Mouse (Mus musculus): ENCODE measurements around the gene Neo1.
A peak's percentile ranks its signal among the peaks of the same experiment; 100 is the strongest.

Neo1 gene

DNA sequence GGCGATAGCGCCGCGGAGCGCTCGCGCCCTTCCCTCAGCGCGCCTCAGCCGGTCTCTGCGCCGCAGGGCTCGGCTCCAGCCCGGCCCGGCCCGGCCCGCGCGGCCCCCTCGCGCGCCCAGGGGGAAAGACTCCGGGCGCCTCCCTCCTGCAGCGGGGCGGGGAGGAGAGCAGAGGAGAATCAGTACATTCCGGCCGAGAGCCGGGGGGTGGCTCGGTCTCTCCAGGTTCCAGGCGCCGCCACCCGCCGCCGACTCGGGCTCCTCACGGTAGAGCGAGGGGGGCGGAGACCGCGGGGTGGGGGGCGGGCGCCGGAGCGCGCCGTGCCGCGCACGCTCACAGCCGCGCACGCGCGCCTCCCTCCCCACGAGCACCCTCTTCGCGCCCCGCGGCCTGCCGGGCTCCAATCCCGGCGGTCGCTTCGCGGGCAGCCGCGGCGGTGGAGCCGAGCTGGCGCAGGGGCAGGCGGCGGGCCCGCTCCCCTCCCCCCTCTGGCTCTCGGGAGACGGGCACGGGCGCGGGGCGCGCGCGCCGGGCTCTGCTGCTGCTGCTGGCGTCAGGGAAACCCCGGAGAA lies at the start of gene Neo1:
Gene Neo1 (minus strand): TSS at position 283 of the 573 bp plus-strand sequence.
- DNase-seq (ENCODE audit: low spot score in 2 of 2): peak; percentile 9 to 36

DNA sequence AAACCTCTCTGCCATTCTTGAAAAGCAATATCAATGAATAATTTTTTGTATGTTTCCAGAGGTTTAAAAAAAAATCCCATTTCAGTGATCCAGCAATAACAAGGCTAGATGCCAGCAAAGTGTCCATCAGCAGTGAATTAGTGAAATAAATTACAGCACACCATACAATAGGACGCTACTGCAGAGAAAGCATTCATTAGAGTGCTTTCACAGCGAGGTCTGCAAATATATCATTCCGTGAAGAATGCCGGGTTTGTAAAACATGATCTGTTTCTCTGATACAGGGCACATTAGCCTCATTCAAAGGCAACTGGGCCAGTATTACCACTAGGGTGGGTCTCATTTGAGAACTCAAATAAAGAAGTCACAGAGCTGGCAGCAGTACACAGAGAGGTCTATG lies 39.4 kb upstream of the Neo1 start:
- DNase-seq (ENCODE audit: low spot score in 2 of 2): no peak

DNA sequence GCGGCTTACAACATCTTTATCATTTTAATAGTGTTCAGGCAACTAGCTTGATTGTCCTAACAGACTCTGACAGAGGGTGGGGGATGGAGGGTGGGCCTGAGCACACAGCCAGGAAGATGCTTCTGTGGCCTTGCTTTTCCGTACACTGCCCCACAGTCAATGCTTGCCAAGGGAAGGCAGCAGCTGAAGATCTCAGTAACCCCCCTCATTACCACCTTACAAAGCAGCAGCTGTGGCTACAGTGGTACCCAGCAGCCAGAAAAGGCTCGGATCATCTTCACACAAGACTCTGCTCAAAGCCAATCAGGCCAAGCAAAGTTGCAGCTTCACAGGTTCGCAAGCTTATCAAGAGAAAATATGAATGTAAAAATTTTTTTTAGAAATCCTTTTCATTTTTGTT lies 37.6 kb upstream of the Neo1 start:
- DNase-seq (ENCODE audit: low spot score in 2 of 2): no peak

DNA sequence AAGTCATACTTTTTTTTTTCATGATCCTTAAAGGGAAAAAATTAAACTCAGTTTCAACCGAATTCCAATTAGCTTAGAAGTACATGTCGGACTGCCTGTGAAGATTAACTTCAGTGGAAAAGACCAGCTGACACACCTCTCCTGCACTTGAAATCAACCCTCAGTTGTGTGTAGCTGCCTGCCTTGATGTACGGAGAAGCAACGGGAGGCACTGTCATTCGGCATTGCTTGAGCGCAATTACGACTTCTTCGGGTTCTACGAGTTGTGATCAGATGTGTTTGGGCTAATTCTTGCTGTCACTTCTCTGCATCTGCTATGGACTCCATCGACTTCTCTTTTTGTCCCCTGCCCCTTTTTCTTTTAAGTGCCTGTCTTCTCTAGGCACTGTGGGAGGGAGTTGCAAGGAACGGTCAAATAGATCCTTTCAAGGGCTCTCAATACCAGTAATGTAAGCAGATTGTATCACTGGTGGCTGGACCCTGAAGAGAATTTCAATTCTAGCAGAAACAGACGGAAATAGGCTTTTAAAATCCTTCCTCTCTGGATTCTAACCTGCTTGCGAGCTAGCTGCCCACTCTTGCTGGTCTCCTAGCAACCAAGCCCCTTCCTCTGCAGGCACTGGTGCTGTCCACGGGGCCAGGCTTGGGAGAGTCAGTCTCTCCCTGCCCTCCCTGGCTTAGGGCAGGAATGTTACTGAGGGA lies 36.0 kb upstream of the Neo1 start:
- DNase-seq (ENCODE audit: low spot score in 2 of 2): no peak

DNA sequence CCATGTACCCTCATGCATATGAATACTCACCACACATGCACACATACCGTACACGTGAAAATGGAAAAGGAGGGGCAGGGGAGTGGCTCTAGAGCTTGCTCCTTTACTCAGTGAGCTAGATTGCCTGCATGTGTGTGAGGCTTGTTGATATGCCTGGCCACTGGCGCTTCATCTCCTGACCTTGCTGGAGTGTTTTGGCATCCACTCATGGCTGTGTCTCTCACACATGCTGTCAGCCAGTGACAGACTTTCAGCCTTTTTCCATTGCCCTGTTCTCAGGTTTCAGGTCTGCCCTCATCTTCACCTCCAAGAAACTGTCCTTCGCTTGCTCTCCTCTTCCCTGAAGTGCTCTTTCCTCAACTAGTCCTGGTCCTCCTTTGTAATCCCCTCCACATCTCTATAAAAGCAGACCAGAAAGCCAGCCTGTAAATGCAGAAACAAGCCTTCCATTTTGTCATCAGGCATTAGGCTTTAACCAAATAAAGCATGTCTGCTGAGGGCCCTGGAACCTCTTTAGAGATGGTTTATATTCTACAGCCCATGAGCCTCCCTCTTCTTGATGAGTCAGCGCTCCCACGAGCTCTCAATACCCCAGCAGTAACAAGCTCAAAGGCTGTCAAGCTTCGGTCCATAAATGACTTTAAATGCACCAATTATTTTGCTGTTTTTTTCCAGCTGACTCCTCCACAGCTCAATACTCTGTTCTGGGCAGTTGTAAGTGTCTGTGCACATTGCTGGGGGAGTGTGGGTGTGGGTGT lies 35.2 kb upstream of the Neo1 start:
- no peak for DNase-seq (ENCODE audit: low spot score in 2 of 2)

DNA sequence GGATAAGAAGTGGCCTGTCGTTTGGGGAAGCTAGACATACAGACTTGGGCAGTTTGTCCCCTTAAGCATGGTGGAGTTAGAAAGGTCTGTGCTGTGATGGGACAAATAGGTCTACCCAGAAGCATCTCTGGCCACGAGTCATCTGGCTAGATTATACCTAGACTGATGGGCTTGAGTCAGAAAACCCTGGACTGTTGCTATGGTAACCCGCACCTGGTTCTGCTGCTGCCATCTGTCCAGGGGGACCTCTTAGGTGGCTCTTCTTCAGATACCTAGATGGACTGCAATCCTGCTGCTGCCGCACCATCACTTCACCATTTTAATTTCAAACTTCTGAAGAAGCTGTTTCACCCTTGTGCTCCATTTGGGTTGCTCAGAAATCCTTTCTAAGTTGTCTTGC lies 34.0 kb upstream of the Neo1 start:
- DNase-seq (ENCODE audit: low spot score in 2 of 2): no peak

DNA sequence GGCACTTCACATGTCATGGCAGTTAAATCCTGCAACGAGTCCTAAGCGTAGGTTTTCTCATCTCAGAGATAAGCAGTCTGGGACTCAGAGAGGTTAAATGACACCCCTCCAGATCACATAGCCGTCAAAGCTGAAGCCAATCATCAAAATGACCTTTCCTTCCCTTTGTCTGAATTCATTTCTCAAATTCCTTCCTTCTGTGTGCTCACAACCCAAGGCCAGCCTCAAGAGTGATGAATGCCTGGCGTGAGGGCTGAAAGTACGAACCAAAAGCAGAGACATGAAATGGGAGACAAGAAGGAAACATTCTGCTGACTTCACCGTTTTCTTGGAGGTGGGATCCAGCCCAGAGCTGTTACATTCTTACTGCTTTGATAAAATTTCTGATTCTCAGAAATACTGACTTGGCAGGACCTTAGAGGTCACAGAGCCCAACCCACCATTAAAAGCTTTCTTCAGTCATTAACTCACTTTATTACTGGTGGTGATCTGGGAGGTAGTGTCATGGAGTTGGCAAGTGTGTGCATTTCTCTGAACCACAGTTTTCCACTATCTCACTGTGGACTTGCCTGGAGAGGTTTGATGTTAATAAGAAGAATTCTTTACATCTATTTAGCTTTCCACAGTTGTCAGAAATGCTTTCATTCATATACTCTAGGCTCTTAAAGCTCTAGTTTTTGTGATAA lies 29.5 kb upstream of the Neo1 start:
- DNase-seq (ENCODE audit: low spot score in 2 of 2): no peak

DNA sequence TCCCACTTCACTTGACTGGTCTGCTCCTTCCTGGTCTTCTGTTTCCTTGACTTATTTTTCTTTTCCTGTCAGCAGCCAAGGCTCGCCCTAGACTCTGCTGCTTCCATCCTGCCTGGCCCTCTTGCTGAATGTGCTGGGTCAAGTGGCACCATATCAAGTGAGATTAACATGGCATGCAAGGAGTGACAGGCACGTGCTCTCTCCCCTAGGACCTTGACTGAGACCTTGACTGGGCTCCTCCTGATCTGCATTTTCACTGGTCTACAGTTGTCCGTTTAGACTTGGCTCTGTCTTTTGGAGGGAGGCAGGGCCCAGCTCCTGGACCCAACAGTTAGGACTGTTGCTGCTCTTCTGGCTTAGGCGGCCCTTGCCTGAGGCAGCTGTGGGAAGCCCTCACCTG lies 26.2 kb upstream of the Neo1 start:
- DNase-seq (ENCODE audit: low spot score in 2 of 2): no peak

DNA sequence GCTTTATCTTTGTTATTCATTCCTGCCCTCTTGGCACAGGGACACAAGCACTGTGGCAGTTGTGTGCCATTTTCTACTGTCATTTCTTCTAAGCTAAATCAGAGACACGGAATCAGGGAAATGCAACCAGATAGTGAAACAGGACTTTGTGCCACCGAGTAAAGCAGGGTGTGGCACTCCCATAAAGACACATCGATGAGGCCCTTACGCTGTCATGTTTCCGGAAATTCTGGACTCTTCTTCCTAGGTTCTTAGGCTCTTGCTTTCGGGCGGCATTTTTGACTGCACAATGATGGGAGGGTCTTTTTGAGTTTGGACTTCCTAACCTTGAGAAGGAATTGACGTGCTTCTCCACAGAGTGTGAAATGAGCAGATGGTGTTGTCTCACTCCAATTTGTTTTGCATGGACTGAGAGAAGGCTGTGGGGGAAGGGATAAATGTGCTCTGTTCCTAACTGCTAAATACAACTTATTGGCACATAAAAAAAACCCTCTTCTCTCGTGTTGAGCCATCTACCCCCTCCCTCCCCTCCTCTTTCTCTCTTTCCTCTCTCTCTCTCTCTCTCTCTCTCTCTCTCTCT lies 23.9 kb upstream of the Neo1 start:
- no peak for DNase-seq (ENCODE audit: low spot score in 2 of 2)

DNA sequence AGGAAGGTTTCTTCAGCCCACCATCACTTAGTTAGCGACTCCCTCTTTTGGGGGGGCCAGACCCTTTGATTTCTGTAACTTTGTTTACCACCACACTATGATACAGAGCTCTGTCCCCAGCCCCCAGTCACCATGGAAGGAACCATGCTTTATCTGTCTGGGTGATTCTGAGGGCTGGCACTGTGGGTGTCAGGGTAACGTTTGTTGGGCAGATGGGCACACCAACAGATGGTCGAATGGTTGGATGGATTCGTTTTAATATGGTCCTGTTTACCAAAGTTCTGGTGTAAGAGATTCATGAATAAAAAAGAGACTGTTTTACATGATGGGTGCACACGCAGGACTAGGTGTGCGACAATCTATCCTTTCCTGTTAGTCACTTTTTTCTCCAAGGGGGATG lies 22.9 kb upstream of the Neo1 start:
- no peak for DNase-seq (ENCODE audit: low spot score in 2 of 2)

DNA sequence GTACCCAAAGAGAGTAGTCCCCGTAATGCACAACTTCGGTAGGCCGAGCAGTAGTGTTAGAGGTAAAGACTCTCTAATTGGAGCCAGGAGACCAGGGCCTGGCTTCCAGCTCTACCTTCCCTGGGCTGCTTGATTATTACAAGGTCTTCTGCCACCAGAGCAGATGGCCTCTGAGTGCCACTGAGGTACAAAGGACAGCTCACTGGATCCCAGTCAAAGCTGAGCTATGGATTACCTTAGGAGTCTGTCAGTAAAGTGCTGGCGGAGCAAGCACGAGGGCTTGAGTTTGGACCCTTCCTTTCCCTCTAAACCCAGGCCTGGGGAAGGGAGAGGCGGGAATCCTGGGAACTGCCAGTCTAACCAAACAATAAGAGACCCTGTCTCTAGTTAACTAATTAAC lies 21.8 kb upstream of the Neo1 start:
- no peak for DNase-seq (ENCODE audit: low spot score in 2 of 2)

DNA sequence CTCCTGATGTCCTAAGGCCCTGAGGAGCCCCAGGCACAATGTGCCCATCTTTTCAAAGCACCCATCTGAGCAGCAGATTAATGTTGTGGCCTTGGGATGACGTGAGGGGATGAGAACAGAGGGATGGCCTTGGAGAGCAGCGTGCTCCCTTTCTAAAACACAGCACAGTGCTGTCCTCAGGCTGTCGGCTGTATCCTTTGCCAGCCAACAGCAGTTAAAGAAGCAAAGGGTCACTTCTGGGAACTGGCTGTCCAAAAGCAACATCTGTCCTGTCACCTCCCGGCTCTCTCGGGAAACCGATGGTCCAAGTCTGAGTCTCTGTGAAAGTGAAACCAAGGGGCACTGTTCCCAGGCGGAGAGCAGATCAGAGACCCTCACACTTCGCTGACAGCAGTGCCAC lies 20.0 kb upstream of the Neo1 start:
- DNase-seq (ENCODE audit: low spot score in 2 of 2): no peak

DNA sequence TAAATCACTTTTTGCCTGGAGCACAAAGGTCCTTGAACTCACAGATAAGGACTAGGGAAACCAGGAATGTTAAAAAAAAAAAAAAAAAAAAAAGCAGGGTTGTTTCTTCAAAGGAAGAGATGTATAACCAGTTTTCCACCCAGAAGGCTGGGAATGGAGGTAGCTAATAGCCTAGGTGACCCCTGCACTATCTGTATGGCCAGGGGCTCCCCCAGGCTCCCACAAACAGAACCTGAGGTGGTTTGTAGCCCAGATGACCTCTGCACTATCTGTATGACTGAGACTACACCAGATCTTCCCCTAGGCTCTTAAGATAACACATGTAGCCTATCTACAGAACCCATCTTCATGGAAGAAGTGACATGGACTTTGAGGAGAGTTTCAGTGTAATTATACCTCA lies 5.6 kb upstream of the Neo1 start:
- no peak for DNase-seq (ENCODE audit: low spot score in 2 of 2)

DNA sequence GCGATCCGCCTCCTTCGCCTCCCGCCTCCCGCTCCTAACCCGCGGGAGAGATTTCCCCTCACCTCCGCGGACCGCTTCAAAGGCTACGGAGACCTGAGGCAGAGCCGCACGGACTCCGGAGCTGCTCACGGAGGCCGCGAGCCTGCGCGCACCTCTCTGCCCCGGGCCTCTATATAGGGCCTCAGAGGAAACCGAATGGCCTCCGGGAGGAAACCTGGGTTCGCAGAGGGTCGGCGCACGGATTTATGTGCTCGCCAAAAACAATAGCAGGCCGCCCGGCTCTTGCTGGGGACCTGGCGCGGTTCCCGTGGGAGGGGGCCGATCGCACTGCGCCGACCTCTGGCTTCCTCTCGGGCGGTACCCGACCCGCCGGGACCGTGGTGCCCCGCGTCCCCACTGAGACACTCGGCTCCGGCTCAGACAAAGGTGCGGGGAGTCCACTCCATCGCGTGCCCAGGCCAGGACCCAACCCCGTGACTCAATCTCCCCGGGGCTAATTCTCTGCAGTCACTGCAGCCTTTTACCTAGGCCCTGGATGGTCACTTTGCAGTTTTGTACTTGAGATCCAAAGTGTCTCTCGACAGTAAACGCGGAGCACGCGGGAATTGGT lies 596 bp upstream of the Neo1 start:
- peak in 1 of 2 experiments; percentile 16 for DNase-seq (ENCODE audit: low spot score in 2 of 2)

DNA sequence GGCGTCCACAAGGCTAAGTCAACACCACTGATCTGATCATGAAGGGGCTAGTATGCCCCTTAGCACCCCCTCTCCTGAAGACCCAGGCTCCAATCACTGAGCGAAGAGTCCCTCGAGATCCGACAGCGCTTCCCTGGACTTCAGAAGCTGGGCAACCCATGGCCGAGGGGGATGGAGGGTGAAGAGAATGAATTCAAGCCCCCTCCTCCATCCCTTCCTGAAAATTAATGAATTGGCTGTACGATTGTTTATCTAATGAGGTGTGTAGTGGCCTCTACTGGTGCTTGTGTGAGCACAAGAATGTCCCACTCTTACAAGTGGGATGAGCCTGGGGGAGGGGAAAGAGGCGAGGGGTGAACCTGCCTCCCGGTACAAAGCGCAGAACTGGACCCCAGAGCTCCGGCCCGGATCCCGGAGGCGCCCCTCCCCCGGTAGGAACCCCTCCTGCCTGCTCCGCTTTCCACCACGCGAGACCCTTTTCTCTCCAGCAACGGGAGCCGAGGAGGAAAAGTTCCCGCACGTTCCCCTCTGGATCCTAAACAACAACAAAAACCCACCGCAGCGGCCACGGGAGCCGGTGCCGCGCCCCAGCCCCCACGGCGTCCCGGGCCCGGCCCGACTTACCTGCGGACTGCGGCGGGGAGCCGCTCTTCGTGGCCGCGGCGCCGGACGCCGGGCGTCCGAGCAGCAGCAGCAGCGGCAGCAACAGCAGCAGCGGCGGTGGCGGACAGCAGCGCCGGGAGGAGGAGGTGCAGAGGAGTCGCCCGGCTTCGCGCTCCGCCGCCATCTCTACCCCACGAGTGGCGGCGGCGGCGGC lies 691 bp downstream of the Neo1 start:
- peak in 1 of 2 experiments; percentile 12 for DNase-seq (ENCODE audit: low spot score in 2 of 2)

DNA sequence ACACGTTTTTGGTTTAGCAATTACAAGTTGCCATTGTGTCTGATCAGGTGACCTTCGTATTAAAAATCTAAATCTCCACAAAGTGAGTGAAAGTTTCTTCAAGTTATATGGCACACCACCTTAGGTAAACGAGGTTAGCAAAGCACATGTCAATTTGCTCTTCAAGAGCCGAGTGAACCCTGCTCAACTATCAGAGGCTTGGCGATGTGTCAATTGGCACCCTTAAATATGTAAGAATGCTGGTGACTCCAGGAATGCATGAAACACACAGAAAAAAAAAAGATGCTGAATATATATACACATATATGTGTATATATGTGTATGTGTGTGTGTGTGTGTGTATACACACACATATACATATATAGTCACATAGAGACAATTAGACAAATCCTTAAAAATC lies 1.4 kb downstream of the Neo1 start:
- DNase-seq (ENCODE audit: low spot score in 2 of 2): no peak

DNA sequence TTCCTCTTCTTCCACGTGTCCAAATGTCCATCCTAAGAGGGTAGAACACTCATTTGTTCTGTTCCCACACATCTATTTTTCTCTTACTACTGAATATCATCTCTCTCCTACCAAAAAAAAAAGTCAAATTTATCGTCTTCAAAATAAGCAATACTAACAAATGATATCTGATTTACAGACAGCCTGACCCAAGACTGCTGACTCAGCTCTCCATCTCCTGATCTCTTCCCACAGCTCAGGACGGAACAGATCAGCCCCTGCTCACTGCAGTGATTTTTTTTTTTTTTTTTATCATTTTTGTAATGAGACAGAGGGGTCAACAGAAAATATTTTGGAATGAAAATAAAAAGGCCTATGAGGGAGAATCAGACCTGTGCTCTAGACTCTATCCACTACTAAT lies 2.7 kb downstream of the Neo1 start:
- DNase-seq (ENCODE audit: low spot score in 2 of 2): no peak

DNA sequence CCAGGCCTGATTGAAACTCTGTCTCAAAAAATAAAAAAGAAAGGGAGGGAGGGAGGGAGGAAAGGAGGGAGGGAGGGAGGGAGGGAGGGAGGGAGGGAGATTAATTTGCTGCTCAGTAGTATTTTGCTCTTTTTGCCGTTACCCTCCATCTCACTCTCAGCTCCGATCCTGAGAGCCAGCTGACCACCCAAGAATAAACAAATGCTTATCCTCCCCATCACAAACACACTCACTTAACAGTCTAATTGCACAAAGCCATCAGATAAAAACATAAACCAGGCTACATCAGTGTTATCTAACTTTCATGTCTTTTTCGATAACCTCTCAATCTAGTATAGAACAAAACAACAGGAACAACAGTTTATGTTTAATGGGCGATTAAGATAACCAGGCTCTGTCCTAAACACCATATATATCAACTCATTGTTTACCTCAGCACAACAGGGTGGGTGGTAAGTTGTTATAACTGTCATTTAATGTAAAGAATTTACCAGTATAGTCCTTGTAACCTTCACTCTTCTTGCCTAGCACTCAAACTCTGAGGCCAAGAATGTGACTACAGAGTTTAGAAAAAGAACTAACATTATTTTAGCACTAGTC lies 11.9 kb downstream of the Neo1 start:
- no peak for DNase-seq (ENCODE audit: low spot score in 2 of 2)

DNA sequence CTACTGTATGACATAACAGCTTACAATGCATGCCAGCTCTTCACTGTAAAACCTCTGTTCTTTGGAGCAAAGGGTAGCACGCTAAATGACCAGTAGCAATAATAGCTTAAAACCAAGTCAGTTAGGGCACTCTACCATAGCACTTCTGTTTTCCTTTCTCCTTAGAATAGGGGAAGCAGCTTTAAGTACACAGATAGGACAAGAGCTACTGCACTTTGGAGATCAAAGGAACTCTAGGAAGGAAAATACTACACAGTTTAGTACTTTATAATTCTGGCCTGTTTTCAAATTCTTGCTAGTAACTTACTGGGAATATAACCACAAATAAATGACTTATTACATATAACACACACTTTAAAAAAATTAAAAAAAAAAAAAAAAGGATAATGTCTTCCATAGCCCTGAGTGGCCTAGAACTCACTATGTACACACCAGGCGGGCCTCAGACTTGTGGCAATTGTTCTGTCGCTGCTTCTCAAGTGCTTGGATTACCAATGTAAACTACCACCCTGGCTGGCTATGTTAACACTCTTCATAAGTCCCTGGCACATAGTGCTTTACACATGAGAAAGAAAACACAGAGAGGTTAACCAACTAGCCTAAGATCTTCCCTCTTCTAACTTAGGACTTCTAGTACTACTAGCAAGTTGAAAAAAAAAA lies 20.1 kb downstream of the Neo1 start:
- DNase-seq (ENCODE audit: low spot score in 2 of 2): no peak

DNA sequence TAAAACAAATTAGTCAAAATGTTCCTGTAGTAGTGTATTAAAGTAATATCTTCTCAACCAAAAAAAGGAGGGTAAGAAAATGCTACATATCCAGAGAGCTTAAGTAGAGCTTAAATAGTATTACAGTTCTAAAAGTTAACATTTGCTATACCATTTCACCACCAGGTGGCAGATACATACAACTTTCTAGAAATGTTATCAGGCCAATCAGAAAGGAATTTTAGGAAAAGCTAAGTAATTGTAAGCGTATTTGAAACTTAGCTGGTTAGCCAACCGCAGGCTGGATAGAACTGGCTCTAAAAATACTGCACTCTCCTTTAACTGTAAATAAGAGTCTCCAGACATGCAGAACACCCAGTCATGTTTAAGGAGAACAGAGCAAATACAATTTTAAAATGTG lies 22.9 kb downstream of the Neo1 start:
- DNase-seq (ENCODE audit: low spot score in 2 of 2): no peak
